Mouse (Mus musculus) heart, postnatal 0 days (tissue): ENCODE data around the gene Adgrd1.

ENCODE experiments used
- CTCF ChIP-seq: IDR thresholded peaks from 2 replicates; pipeline ENCODE4 v1.5.1; 2016; ENCODE audit warnings: antibody characterized with exemption, control low read depth, low read depth
- EP300 ChIP-seq: IDR thresholded peaks from 2 replicates; pipeline ENCODE4 v1.6.1; 2016; ENCODE audit warnings: antibody characterized with exemption, low read depth

- TF ChIP-seq CTCF (no peak), EP300 (no peak)
These were observed 4.0 kb upstream of the Adgrd1 start for GRCm38 (mm10) chr5:129092345-129093065.
